Mouse (Mus musculus): ENCODE measurements around the gene Mrps10. TPM values are rescaled to one million over a fixed set of nuclear protein-coding genes. Genes with fewer than 3 reads are reported as not detected.
A peak's percentile ranks its signal among the peaks of the same experiment; 100 is the strongest.

Gene Mrps10
- total RNA-seq (2017), result 56.6 and 62.0 TPM in 2 replicates

DNA sequence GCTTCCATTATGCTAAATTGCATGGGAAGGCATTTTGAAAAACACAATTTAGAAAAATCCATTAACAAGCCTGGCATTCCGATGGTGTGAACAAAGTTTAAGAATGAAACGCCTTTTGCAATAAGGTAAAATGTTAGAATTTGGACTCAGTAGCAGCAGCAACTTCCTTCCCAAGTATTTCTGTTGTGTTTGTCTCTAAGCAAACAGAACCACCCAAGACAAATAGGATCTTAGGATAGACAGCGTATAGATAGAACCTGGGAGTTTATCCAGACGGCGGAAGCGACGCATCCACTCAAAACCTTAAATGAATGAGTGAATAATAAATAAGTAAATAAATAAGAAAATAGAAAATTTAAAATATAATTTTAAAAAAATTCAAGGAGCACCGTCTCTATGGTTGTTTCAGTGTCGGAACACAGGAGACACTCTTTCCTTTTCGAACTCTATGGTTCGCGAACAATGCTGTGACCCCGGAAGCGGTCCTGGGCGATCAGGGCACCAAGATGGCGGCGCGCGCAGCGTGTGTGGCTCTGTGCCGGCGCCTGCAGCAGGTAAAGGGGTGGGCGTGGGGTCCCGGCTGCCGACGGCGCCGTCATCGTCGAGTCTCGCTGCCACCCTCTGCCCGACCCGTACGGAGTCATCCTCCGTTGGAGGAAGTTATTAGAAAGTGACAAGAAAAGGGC is at the start of gene Mrps10:
TSS of gene Mrps10 (plus strand) at position 487 of the 686 bp plus-strand sequence.
- ATAC-seq (replicated peaks; ENCODE audit: low read depth, poor library complexity, severe bottlenecking), result peak; percentile 95

GRCm38 (mm10) chr17:47318972-47319625 is 49.6 kb upstream of the Mrps10 start:
- ATAC-seq (replicated peaks; ENCODE audit: low read depth, poor library complexity, severe bottlenecking), result peak; percentile 9; the same call in 1 of the 2 replicates

DNA sequence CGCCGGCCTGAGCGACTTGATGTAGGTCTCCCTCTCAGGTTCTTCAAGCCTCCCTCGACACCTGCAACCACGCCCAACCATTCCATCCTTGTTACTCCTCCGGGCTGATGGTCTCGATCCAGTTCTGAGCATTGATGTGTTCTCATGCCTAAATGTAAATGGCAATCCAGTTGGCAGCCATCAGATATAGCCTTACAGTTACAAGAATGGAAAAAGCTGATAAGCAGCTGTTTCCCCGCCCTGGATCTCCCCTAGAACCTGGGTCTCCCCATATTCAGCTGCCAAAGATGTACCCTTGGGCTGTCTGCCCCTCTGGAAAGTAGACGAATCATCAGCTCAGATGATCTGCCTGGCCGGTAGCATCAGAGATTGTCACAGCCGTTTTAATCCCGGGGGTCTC is 48.9 kb upstream of the Mrps10 start:
- no peak for ATAC-seq (replicated peaks; ENCODE audit: low read depth, poor library complexity, severe bottlenecking)

GRCm38 (mm10) chr17:47322128-47322990 is 46.3 kb upstream of the Mrps10 start:
- ATAC-seq (replicated peaks; ENCODE audit: low read depth, poor library complexity, severe bottlenecking), result peak; percentile 48

GRCm38 (mm10) chr17:47322991-47323295 is 45.7 kb upstream of the Mrps10 start:
- no peak for ATAC-seq (replicated peaks; ENCODE audit: low read depth, poor library complexity, severe bottlenecking)

DNA sequence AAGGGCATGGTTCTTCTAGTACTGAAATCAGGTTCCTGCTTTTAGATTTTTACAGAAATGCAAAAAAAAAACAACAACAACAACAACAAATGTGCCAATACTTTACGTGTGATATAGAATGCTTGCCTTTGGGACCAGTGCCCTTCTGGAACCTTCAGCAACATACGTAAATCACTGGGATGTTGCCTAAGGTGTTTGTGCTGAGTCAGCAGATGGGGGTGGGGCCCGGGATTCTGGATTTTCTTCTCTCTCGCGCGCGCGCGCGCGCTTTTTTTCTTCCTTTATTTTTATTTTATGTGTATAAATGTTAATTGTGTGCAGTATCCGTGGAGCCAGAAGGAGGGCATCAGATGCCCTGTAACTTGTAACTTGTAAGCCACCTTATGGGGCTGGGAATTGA is 41.1 kb upstream of the Mrps10 start:
- ATAC-seq (replicated peaks; ENCODE audit: low read depth, poor library complexity, severe bottlenecking), result no peak

DNA sequence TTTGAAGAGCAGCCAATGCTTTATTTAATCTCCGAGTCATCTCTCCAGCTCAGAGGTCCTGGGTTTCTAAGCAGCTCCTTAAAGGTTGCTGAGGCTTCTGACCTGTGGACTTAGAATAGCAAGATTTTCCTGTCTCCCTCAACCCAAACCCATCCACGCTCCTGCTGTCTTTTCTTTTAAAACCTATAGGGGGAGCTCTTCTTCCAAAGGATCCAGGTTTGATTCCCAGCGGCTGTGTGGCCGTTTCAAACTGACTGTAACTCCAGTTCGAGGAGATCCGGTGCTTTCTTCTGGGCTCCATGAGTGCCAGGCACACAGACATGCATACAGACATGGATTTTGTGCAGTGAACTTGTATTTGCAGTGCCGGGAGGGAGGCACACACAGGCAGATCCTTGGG is 40.7 kb upstream of the Mrps10 start:
- no peak for ATAC-seq (replicated peaks; ENCODE audit: low read depth, poor library complexity, severe bottlenecking)

- no peak for ATAC-seq (replicated peaks; ENCODE audit: low read depth, poor library complexity, severe bottlenecking)
Observed at GRCm38 (mm10) chr17:47328552-47329343, 39.9 kb upstream of the Mrps10 start.

DNA sequence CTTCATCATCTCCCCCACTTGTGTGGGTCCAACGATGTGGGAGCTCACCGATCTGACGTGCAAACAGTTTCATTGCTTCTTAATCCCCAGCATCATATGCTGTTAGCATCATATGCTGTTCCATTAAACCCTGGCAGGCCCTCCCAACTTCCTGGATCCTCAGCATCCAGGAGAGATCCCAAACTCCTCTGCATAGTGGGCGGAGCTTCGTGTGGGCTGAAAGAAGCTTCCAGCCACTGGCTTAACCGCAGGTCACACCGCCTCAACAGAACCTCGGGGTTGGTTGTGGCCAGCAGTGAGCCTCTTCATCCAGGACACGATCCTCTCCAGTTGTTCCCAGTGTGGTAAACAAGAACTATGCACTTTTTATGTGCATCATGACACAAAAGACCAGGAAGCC is 38.1 kb upstream of the Mrps10 start:
- no peak for ATAC-seq (replicated peaks; ENCODE audit: low read depth, poor library complexity, severe bottlenecking)

DNA sequence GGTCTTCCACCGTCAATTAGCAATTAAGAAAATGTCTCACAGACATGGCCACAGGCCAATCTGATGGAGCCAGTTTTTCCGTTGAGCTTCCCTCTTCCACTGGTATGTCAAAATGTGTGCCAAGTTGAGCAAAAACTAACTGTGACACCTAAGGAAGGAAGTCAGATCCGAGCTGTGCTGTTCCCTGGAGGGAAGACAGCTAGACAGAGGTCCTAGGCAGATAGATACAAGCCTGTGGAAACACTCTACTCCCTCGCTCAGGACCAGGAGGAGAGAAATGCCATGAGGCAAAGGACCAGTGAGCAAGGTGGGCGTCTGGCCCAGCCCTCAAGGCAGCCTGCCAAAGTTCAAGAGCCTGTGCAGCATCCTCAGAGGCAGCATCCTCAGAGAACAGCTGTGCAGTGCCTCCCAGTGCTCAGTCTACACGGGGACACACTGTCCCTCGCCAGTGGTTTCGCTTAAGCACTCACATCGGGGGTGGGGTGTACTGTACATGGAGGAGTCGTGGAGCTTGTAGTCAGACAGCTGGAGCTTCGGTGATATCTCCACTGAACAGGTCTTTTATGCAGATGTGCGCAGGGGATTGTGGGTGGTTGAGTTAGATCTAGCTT is 36.6 kb upstream of the Mrps10 start:
- ATAC-seq (replicated peaks; ENCODE audit: low read depth, poor library complexity, severe bottlenecking), result peak; percentile 74

GRCm38 (mm10) chr17:47332664-47333063 is 36.0 kb upstream of the Mrps10 start:
- 0 out of 2 replicates have a peak, but pooled peaks have one; percentile 2 for ATAC-seq (replicated peaks; ENCODE audit: low read depth, poor library complexity, severe bottlenecking)

DNA sequence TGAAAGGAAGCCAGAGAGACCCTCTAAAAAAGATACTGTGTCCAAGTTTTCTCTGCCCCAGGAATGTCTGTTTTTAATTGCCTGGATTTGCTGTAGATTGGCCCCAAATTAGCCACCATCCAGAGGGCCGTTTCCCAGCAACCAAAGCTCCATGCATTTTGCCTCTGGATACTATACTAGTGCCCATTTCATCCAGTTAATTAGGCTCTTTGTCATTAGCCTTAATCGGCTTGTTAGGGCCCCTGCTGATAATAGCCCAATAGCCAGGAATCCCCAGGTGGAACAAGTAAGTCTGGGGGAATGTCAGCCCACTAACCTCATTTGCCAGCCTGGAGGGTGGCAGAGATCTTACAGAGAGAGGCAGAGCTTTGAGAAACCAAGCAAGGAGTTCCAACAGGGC is 35.3 kb upstream of the Mrps10 start:
- ATAC-seq (replicated peaks; ENCODE audit: low read depth, poor library complexity, severe bottlenecking), result no peak

GRCm38 (mm10) chr17:47343121-47343520 is 25.6 kb upstream of the Mrps10 start:
- ATAC-seq (replicated peaks; ENCODE audit: low read depth, poor library complexity, severe bottlenecking), result no peak

GRCm38 (mm10) chr17:47349721-47350319 is 18.9 kb upstream of the Mrps10 start:
- no peak for ATAC-seq (replicated peaks; ENCODE audit: low read depth, poor library complexity, severe bottlenecking)

DNA sequence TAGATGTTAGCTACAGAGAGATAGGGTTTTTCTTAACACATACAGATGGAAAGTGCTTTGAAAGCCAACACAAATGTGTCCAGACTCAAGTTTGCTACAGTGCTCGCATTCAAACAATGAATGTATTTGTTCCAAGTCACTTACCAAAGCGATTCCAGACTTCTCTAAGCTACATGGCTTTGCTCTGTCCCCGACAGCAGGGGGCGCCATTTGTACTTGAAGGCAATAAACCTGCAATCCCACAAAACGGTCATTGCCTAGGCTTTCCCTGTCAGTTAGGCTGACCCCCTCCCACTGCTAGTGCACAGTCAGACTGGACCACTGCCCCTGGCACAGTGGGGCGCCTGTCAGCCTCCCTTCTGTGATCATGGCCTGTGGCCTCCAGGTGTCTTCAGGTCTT is 8.7 kb upstream of the Mrps10 start:
- peak; percentile 45 for ATAC-seq (replicated peaks; ENCODE audit: low read depth, poor library complexity, severe bottlenecking)

- no peak for ATAC-seq (replicated peaks; ENCODE audit: low read depth, poor library complexity, severe bottlenecking)
Observed at GRCm38 (mm10) chr17:47361343-47361742, 7.3 kb upstream of the Mrps10 start.

GRCm38 (mm10) chr17:47369087-47369443 is 378 bp downstream of the Mrps10 start:
- peak; percentile 55 for ATAC-seq (replicated peaks; ENCODE audit: low read depth, poor library complexity, severe bottlenecking)

GRCm38 (mm10) chr17:47371451-47371850 is 2.8 kb downstream of the Mrps10 start:
- peak; percentile 71; the same call in 1 of the 2 replicates for ATAC-seq (replicated peaks; ENCODE audit: low read depth, poor library complexity, severe bottlenecking)

GRCm38 (mm10) chr17:47373991-47374390 is 5.3 kb downstream of the Mrps10 start:
- ATAC-seq (replicated peaks; ENCODE audit: low read depth, poor library complexity, severe bottlenecking), result no peak
